Mouse (Mus musculus) spleen, postnatal 10 days (tissue): ENCODE data around the gene Eya3.
"Not testable (repeated sequence)": the region's sequence is repeated elsewhere in the genome, so short reads cannot be mapped to it uniquely, and the experiment has no call there.

Source experiments
- DNase-seq, 2 experiments: peaks; one replicate each; pipeline ENCODE4 v3.0.0; 2021 to 2022; ENCODE audit warnings: low spot score in 2 of 2

Gene Eya3

GRCm38 (mm10) chr4:132638461-132639190 is at the start of gene Eya3:
Gene Eya3, plus strand, starts transcription at chr4:132638987.
- peak; percentile 88 to 96 for DNase-seq

DNA sequence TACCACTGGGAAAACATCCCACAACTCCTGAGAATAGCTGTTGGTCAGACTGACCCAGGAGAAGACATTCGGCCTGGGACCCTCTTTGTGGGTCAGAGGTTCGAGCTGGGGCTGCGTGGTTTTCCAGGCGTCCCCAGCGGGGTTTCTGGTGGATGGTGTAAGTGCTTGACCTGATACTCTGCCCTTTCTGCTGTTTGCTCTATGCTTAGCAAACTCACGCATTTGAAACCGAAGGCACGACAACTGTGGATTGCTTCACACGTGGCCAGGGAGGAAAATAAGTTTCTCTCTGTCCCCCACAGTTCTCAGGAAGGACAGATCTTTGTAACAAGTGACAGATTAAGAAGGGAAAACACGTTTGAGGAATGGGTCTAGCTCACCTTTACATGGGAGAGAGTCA is 48.1 kb upstream of the Eya3 start:
- DNase-seq = no peak

DNA sequence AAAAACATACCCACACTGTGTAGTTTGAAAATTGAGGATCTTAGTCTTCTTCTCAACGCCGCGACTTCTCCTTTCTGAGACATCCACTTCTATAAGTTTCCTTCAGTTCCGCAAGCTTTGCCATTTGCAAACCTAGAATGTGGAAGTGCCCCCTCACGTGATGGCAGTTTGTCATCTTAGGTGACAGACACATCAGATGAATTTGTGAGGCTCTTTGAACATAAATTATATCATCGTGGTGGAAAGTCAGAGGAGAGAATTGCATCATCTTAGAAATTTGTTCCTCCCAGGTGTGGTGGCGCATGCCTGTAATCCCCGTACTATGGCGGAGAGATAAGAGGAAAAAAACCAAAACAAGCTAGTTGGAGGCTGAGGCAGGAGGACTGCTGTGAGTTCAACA is 45.8 kb upstream of the Eya3 start:
- peak in 1 of 2 experiments; percentile 65 for DNase-seq

- no peak for DNase-seq
Measured at GRCm38 (mm10) chr4:132594191-132594590, 44.6 kb upstream of the Eya3 start.

DNA sequence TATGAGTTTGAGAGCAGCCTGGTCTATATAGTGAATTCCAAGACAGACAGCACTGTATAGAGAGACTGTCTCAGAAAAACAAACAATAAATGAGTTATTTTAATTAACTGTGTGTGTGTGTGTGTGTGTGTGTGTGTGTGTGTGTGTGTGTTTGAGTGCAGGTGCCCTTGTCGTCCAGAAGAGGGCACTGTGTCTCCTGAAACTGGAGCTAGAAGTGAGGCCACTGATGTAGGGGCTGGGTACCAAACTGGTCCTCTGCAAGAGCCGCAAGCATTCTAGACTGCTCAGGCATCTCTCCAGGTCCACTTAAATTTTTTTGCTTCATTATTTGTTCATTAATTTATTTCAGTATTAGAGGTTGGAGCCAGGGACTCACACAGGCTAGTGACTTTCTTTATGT is 39.9 kb upstream of the Eya3 start:
- DNase-seq = no peak

DNA sequence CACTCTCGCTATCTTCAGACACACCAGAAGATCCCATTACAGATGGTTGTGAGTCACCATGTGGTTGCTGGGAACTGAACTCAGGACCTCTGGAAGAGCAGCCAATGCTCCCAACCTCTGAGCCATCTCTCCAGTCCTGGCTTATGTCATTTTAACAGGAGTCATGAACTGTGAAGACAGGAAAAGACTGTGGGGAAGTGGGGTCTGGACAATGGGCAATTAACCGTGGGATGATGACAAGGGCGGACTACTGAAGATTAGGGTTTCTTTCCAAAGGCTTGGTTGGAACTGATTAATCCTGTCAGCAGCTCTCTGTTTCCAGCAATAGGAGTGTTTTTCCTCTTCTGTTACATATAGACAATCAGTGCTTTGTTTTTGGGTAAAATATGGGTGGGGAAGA is 39.0 kb upstream of the Eya3 start:
- no peak for DNase-seq

GRCm38 (mm10) chr4:132600465-132600864 is 38.3 kb upstream of the Eya3 start:
- no peak for DNase-seq

DNA sequence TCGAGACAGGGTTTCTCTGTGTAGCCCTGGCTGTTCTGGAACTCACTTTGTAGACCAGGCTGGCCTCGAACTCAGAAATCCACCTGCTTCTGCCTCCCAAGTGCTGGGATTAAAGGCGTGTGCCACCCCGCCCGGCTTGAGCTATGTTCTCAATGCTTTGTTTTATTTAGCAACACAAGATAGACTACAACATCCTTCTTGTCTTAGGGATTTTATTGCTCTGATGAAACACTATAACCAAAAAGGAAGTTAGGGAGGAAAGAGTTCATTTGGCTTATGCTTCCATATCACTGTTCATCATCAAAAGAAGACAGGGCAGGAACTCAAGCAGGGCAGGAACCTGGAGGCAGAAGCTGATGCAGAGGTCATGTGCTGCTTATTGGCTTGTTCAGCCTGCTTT is 37.5 kb upstream of the Eya3 start:
- not testable (repeated sequence) for DNase-seq

GRCm38 (mm10) chr4:132603468-132603867 is 35.3 kb upstream of the Eya3 start:
- no peak for DNase-seq

DNA sequence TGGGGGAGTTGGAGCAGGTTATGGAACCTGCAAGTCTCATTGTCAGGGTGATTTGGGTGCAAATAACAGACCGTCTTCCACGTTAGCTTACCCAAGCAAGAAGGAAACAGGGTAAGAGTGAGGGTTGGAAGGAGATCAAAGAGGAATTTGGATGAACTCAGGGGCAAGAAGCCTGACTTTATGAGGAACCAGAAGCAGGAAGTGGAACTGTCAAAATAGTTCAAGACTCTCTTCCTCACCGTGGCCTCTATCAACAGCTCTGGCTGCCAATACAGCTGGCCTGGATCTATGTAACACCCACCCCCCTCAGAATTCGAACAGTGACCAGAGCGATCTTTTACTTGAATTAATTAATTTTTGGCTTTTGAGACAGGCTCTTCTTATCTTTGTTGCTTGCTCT is 33.0 kb upstream of the Eya3 start:
- DNase-seq = no peak

- no peak for DNase-seq
Measured at GRCm38 (mm10) chr4:132608147-132608546, 30.6 kb upstream of the Eya3 start.

DNA sequence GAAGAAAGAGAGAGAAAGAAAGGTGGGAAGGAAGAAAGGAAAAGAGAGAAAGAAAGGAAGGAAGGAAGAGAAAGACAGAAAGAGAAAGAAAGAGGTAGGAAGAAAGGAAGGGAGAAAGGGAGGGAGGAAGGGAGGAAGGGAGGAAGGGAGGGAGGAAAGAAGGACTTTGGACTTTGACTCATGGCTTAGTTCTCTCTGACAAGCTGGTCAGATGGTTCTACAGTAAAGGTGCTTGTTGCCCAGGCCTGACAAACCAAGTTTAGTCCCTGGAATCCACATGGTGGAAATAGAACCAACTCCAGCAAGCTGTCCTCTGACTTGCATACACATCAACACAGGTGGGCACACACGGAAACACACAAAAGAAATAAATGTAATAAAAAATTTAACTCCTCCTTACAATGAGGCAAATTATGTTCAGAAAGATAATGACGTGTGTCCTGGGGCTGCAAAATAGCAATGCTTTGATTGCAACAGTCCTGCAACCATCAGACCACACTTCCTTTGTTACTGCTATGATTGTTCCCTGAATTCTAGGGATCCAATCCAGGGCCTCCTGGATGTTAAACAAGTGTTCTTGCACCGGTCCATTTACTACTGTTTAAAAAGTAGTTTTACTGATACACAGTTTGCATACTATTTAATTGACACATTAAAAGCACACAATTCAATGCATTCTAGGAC is 28.3 kb upstream of the Eya3 start:
- DNase-seq = no peak

GRCm38 (mm10) chr4:132611320-132611719 is 27.5 kb upstream of the Eya3 start:
- DNase-seq = no peak

DNA sequence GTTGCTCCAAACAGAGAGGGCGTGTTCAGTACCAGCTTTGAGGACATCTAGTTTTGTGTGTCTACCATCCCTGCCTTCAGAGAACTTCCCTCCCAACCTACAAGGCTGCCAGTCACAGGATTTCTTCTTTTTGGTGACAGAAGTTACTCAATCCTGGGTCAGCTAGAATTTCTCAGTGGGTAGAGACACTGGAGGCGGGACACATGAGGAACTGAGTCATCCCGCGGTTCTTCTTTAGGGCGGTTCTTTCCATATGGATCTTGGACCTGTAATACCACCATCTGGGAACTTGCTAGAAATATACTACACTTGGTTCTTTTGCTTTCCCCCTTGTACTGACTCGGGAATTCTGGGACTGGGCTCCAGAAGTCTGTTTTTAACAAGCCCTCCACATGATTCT is 20.9 kb upstream of the Eya3 start:
- DNase-seq = no peak

DNA sequence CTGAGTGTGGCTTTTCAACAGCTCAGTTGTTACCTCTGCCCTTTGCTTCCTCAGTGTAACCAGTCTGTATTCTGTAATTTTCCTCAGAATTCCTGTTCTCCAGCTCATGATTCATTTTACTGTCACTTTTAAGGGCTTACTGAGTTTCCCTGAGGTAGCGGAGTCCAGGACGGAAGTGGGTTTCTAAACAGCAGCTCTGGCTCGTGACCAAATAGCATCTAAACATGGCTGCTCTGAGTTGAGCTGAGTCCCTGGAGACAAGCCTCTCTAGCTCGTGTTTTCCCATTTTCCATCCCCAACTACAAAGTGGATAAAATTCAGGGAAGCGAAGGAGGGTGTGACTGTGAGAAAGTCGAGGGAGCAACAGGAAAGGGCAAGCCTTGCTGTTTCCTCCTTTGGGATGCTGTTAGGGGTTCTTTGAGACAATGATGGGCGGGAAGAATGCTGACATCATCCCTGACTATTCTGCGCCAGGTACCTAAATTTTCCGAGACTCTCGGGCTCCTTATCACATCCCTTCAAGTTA is 19.9 kb upstream of the Eya3 start:
- DNase-seq = no peak

GRCm38 (mm10) chr4:132620134-132620533 is 18.7 kb upstream of the Eya3 start:
- DNase-seq = no peak

- DNase-seq = peak in 1 of 2 experiments; percentile 55
Measured at GRCm38 (mm10) chr4:132621287-132622068, 17.3 kb upstream of the Eya3 start.

DNA sequence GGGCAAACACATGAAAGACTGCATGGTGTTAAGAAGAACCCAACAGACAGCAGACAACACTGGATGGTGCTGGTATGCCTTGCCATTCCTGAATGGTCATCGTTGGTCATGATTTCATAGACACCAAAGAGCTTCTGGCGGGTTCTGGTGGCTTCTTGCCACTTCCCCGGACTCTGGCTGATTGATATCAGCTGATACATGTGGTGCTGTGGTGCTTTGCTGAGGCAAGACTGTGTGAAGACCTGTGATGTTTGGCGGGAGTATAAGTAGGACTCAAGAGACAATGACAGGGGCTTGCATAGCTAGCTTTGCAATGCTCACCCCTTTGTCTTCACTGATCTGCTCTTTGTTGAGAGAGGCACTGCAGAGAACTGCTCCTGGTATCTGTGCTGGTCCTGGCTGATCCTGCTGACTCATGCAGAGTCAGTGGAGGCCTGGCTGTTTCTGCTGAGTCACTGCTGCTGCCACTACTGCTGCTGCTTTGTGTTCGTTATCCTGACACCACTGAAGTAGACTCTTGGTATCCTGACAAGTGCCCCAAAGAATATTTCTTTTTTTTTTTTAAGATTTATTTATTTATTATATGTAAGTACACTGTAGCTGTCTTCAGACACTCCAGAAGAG is 14.6 kb upstream of the Eya3 start:
- DNase-seq = peak; percentile 69 to 84

DNA sequence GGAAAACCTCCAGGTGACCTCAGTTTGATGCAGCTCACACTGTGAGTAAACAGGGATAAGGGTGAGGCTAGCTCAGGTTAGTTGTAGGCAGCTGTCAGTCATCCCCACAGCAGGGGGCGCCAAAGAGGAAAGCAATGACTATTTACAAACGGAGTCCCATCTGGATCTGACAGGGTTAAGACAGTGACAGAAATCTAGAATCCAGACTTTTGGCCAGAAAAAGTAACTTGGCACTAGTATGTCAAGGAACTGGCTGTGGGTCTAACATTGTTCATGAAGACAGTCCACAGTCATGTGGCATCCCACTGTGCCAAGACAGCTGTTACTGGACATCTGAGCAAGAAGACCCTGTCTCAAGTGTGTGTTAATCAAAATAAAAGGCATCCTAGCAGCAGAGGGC is 10.0 kb upstream of the Eya3 start:
- DNase-seq = peak; percentile 63 to 86

GRCm38 (mm10) chr4:132635971-132636370 is 2.8 kb upstream of the Eya3 start:
- DNase-seq = no peak

DNA sequence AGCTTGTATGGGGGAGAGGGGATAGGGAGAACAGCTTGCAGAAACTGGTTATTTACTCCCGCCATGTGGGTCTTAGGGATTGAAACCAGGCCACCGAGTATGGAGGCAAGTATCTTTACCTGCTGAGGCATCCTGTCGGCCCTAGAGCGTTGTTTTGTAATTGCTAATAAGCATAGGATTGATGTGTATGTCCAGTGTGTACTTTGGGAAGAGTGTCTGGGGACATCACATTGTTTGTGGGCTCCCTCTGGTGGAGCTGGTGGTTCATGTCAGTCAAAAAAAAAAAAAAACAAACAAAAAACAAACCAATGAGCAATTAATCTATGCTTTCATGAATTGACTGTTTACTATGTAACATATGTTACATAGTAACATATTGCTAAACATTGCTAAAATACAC is 2.2 kb upstream of the Eya3 start:
- DNase-seq = peak in 1 of 2 experiments; percentile 58

DNA sequence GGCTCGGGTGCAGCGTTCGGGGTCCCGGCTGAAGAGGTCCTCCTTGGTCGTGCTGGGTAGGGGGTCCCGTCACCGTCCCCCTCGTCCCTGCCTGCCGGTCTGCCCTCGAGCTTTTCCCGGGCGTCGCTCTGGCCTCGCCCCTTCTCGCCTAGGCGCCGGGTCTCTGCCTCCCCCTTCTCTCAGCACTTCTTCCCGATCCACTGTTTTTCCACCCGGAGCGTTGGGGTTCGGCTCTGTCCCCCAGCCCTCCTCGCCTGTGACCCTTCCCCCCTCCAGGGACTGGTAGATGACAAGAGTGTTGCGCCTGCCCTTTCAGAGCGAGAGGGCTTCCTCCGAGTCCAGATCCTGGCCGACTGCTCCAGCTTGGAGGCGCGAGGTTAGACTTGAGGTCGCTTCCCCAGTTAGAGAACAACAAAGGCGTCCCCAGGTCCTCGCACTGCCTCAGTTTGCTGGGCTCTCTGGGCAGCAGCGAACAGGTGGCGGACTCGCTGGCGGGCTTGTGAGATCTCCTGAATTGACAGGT is 465 bp downstream of the Eya3 start:
- DNase-seq = no peak
